Mouse (Mus musculus) G1E (cell line): ENCODE measurements around the gene Pcgf5.

Experiments
- CTCF ChIP-seq: IDR thresholded peaks from 2 replicates; pipeline ENCODE4 v1.5.1; 2012; ENCODE audit warnings: low read depth, low read length, inconsistent platforms, mixed read lengths
- GATA1 ChIP-seq: IDR thresholded peaks from 2 replicates; pipeline ENCODE4 v1.6.1; 2012; ENCODE audit warnings: borderline replicate concordance, low read length, inconsistent platforms, mixed read lengths
- POLR2AphosphoS5 ChIP-seq: IDR thresholded peaks from 2 replicates; pipeline ENCODE4 v1.6.1; 2012; ENCODE audit warnings: low read depth, low read length, inconsistent platforms; ENCODE audit not compliant: insufficient replicate concordance
- TAL1 ChIP-seq: conservative IDR thresholded peaks from 2 replicates; pipeline ENCODE4 v1.6.1; 2012; ENCODE audit warnings: low read depth, low read length, inconsistent platforms, mixed read lengths

DNA sequence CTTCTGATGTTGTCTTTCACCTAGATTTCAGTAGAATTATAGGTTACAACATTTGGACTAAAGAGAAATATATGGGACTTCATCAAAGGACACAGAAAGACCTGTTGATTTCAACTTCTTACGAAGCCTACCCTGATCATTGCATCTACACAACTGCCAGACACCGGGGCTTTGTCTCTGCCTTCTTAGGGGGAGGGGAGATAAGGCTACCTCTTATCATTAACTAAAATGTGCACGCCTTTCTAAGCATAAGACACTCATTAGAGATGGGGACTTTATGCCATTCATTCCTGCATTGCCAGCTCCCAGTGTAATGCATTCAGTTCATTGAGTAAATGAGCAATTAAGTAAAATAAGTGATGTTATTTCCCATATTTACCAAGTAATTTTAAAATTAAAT is 85.1 kb downstream of the Pcgf5 start:
- no peak for TF ChIP-seq CTCF
- no peak for TF ChIP-seq POLR2AphosphoS5
- no peak for TF ChIP-seq TAL1
- TF ChIP-seq GATA1, result no peak
